Mouse (Mus musculus) embryonic facial prominence, embryonic 11.5 days (tissue): ENCODE results near the gene Clba1. TPM values are rescaled to one million over a fixed set of nuclear protein-coding genes. Genes with fewer than 3 reads are reported as not detected.

Source experiments
- ATAC-seq: fragments of 200-750 bp; cut with Nextera tagmentation; replicated peaks from 2 replicates; pipeline ENCODE4 v1.8.0; 2017; ENCODE audit warnings: low read depth; ENCODE audit not compliant: insufficient number of reproducible peaks, low FRiP score, low TSS enrichment
- DNase-seq: peaks from one replicate; pipeline ENCODE4 v3.0.0-alpha.2; 2015; ENCODE audit warnings: low spot score
- H3K27ac ChIP-seq: fragments of 300-500 bp; sonication (generic); replicated peaks from 2 replicates; pipeline ENCODE4 v1.5.1; 2014; ENCODE audit warnings: mild to moderate bottlenecking, low read depth, low read length, control low read depth
- H3K27me3 ChIP-seq: fragments of 300-500 bp; sonication (generic); 2 replicates; pipeline ENCODE4 v1.6.1; 2014; ENCODE audit warnings: mild to moderate bottlenecking, low read length, moderate library complexity, mixed read lengths; ENCODE audit not compliant: control insufficient read depth, insufficient read depth
- H3K36me3 ChIP-seq: fragments of 300-500 bp; sonication (generic); replicated peaks from 2 replicates; pipeline ENCODE4 v1.6.1; 2014; ENCODE audit warnings: low read depth, mild to moderate bottlenecking, low read length, moderate library complexity, mixed read lengths; ENCODE audit not compliant: control insufficient read depth, insufficient read depth
- H3K4me1 ChIP-seq: fragments of 300-500 bp; sonication (generic); 2 replicates; pipeline ENCODE4 v1.6.1; 2014; ENCODE audit warnings: low read length, mixed read lengths; ENCODE audit not compliant: control insufficient read depth, insufficient read depth
- H3K4me2 ChIP-seq: fragments of 300-500 bp; sonication (generic); 2 replicates; pipeline ENCODE4 v1.6.1; 2014; ENCODE audit warnings: low read depth, mild to moderate bottlenecking, control low read depth, low read length, moderate library complexity
- H3K4me3 ChIP-seq: fragments of 300-500 bp; sonication (generic); 2 replicates; pipeline ENCODE4 v1.5.1; 2014; ENCODE audit warnings: low read depth, low read length, control low read depth
- H3K9ac ChIP-seq: fragments of 300-500 bp; sonication (generic); replicated peaks from 2 replicates; pipeline ENCODE4 v1.6.1; 2014; ENCODE audit warnings: mild to moderate bottlenecking, control low read depth, low read length
- H3K9me3 ChIP-seq: fragments of 300-500 bp; sonication (generic); replicated peaks from 2 replicates; pipeline ENCODE4 v1.6.1; 2016; ENCODE audit warnings: mild to moderate bottlenecking, low read length, inconsistent platforms, mixed read lengths; ENCODE audit not compliant: control insufficient read depth
- WGBS: fragments of 180-500 bp; shearing (Covaris S2); extraction: QIAGEN DNeasy Blood & Tissue Kit; methylation state at CpG from one replicate; pipeline ENCODE4 v1.1.7; 2014; 5-methylcytosine and 5-hydroxymethylcytosine counted together
- polyA plus RNA-seq: library from polyadenylated mRNA; unstranded; fragments of >200 nt; fragmentation: Nextera tagmentation; extraction: Ambion mirVana; gene quantifications from 2 replicates; pipeline ENCODE4 v1.2.1, GENCODE M21; 2014

Gene Clba1
- polyA plus RNA-seq, 1 experiment from 2014 or later: 9.5 TPM

DNA sequence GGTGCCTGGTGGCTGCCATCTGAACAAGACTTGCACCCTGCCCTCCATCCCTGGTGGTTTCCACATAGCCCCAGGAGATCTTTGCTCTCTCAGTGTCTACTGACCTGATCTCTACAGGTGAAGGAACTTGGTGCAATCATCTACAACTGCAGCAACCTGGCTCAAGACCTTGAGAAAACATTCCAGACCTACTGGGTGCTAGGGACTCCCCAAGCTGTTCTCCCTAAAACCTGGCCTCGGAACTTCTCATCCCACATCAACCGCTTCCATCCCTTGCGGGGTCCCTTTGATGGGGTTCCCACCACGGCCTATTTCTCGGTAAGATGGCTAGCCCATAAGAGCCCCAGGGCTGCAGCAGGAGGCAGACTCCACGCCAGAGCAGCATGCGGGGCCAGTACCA, 42.2 kb upstream of the Clba1 start:
- no peaks in the 10 kb centered on the region for H3K36me3 ChIP-seq
- DNase-seq (no peak), ATAC-seq (no peak)
- no peak overlapping the region for H3K27ac ChIP-seq
- no peak overlapping the region for H3K4me3 ChIP-seq
- no peak overlapping the region for H3K4me2 ChIP-seq
- WGBS: 88% methylated on average over 7 of the region's 7 CpGs
- H3K9ac ChIP-seq: no peak overlapping the region
- H3K27me3 ChIP-seq: no peaks in the 10 kb centered on the region
- no peaks in the 10 kb centered on the region for H3K9me3 ChIP-seq
- no peaks in the 10 kb centered on the region for H3K4me1 ChIP-seq

DNA sequence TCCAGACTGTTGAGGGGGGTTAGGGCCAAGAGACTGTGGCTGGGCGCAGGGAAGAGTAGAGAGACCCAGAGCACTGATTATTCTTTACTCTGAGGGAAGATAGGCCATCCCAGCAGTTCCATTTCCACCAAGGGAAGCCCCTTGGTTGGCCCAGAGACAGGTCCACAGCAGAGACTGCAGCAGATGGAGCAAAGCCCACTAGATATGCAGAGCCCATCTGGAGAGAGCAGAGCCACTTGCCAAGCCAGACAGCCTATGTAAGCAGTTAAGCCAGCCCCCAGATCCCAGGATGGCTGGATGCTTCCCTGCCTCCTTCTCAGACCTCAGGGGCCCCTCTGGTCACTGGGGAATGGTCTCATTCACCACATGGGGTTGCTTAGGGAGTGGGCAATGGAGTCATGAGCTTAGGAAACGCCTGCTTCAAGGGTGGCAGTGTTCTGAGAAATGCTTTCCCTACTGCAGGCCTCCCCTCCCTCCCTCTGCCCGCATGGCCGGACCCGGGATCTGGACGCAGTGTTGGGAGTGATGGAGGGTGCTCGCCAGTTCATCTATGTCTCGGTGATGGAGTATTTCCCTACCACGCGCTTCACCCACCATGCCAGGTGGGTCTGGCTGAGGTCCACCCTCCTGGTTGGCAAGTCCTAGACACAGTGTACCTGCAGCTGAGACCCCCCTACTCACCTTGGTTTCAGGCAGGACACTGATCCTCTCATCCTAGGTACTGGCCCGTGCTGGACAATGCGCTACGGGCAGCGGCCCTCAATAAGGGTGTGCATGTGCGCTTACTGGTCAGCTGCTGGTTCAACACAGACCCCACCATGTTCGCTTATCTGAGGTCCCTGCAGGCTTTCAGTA, 41.5 kb upstream of the Clba1 start:
- no peak for DNase-seq
- Histone ChIP-seq H3K36me3 (no peaks in the 10 kb centered on the region), H3K4me1 (no peaks in the 10 kb centered on the region), H3K4me2 (no peak overlapping the region), H3K27me3 (no peaks in the 10 kb centered on the region), H3K9ac (no peak overlapping the region), H3K27ac (no peak overlapping the region), H3K9me3 (no peaks in the 10 kb centered on the region), H3K4me3 (no peak overlapping the region)
- ATAC-seq: no peak
- WGBS: 94% methylated on average over 16 of the region's 16 CpGs

DNA sequence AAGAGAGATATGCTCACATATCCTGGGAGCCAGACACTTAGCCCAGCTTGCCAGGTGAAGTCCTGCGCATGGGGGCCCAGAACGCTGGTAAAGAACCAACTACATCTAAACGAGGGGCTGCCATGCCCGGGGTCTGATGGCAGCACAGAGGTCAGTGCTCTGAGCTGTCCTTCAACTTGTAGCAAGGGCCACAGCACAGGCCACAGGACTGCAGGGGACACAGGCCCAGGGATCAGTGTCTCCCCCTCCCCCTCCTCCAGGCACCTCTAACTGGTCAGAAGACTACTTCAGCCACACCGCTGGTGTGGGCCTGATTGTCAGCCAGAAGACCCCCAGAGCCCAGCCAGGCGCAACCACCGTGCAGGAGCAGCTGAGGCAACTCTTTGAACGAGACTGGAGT, 40.6 kb upstream of the Clba1 start:
- H3K9me3 ChIP-seq: no peaks in the 10 kb centered on the region
- no peak for ATAC-seq
- no peak overlapping the region for H3K4me3 ChIP-seq
- H3K36me3 ChIP-seq: no peaks in the 10 kb centered on the region
- H3K4me2 ChIP-seq: no peak overlapping the region
- no peak for DNase-seq
- WGBS: 85% methylated on average over 8 of the region's 8 CpGs
- no peaks in the 10 kb centered on the region for H3K4me1 ChIP-seq
- no peak overlapping the region for H3K9ac ChIP-seq
- no peaks in the 10 kb centered on the region for H3K27me3 ChIP-seq
- no peak overlapping the region for H3K27ac ChIP-seq

DNA sequence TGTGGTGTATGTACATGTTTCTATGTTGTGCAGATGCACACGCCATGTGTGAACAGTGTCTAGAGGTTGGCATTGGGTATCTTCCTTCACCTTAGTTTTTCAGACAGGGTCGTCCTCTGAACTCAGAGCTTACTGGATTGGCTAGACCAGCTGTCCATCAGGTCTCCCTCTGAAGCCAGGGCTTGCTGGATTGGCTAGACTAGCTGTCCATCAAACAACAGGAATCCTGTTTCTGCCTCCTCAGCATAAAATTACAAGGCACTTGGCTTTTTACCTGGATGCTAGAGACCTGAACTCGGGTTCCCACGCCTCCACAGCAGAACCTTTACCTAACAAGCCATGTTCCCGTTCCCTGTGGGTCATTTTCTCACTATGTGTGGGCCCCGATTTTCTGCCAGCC, 39.7 kb upstream of the Clba1 start:
- Histone ChIP-seq H3K4me1 (no peaks in the 10 kb centered on the region), H3K36me3 (no peaks in the 10 kb centered on the region), H3K27ac (no peak overlapping the region), H3K9ac (no peak overlapping the region), H3K4me3 (no peak overlapping the region), H3K4me2 (no peak overlapping the region), H3K27me3 (no peaks in the 10 kb centered on the region), H3K9me3 (no peaks in the 10 kb centered on the region)
- DNase-seq: no peak
- ATAC-seq: no peak
- WGBS: 79% methylated on average over 6 of the region's 6 CpGs

DNA sequence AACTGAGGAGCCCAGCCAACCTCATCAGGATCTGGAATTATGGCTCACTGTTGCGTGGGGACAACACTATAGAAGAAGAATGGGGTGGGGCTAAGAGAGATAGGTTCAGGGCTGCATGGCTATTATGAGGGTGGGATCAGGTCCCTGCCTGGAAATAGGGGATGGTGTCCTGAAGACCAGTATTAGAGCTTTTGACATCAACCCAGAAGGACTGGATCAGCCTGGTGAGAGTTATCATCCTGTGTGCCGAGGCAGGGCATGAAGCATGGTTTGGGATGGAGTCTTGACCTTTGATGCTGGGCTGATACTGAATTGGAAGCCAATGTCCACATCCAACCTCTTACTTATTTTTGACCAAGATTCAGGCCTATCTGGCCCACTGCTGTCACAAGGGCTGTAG, 39.0 kb upstream of the Clba1 start:
- no peak overlapping the region for H3K9ac ChIP-seq
- no peak overlapping the region for H3K4me3 ChIP-seq
- H3K4me1 ChIP-seq: no peaks in the 10 kb centered on the region
- no peaks in the 10 kb centered on the region for H3K27me3 ChIP-seq
- no peaks in the 10 kb centered on the region for H3K9me3 ChIP-seq
- no peaks in the 10 kb centered on the region for H3K36me3 ChIP-seq
- H3K4me2 ChIP-seq: no peak overlapping the region
- H3K27ac ChIP-seq: no peak overlapping the region
- no peak for DNase-seq
- WGBS: 59% methylated on average over 2 of the region's 2 CpGs
- ATAC-seq: no peak

DNA sequence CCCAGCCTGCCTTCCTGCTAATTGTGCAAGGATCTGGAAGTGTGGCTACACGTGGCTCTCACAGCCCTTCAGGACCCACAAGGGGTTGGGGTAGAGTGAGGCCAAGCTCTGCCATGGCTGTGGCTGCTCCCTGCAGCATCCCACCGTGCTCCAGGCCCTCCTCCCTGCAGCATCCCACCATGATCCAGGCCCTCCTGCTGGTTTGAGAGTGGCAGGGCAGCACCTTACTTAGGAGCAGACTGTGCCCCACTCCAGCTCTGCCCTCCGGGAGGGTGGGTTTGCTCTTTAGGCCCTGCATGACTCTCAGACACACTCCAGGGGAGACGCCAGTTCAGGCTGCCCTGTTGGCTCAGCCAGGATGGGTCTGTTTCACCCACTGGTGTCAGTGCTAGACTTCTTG, 38.3 kb upstream of the Clba1 start:
- DNase-seq (no peak), ATAC-seq (no peak)
- Histone ChIP-seq H3K4me1 (no peaks in the 10 kb centered on the region), H3K4me2 (no peak overlapping the region), H3K27ac (no peak overlapping the region), H3K9ac (no peak overlapping the region), H3K4me3 (no peak overlapping the region), H3K9me3 (no peaks in the 10 kb centered on the region), H3K27me3 (no peaks in the 10 kb centered on the region), H3K36me3 (no peaks in the 10 kb centered on the region)
- whole genome bisulfite sequencing: 71% methylated on average over 4 of the region's 4 CpGs

DNA sequence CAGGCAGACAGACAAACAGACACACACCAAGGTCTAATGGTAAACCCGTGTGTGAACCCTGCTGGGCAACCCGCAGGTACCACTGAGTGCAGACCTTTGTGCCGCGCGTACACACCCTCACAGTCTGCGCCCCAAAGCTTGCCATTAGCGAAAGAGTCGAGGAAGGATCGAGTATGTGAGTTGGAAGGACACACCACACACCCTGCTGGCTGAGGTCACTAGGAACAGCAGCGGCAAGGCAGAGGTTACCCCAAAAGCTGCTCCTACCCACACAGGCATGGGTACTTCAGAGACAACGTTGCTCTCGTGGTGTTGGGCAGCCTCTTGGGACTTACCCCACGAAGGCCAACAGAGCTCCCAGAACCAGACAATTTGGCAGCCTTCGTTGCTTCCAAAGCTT, 36.4 kb upstream of the Clba1 start:
- no peak for DNase-seq
- WGBS: 90% methylated on average over 14 of the region's 14 CpGs

DNA sequence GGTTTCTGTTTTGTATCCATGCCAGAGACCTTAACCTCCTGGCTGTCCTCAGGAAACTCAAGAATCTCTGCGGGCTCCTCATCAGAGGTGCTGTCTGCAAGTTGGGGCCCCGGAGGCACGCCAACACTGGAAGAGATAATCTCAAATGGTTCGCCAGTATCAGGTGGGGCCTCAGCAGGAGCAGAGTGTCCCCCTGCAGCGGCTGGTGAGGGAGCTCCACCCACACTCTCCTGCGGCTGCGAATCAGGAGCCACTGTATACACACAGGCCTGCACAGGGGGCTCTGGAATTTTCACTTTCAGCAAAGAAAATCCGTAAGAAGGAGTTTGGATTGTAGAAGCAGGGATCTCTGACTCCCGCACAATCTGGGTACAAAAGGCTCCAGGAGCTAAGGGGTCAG, 35.4 kb upstream of the Clba1 start:
- DNase-seq (no peak), ATAC-seq (no peak)
- Histone ChIP-seq H3K9me3 (no peaks in the 10 kb centered on the region), H3K9ac (no peak overlapping the region), H3K27me3 (no peaks in the 10 kb centered on the region), H3K36me3 (no peaks in the 10 kb centered on the region), H3K4me3 (no peak overlapping the region), H3K4me2 (no peak overlapping the region), H3K4me1 (no peaks in the 10 kb centered on the region), H3K27ac (no peak overlapping the region)
- 48% methylated on average over 9 of the region's 9 CpGs for WGBS

More for the DNA sequence above, 36.4 kb upstream of the Clba1 start:
- no peak overlapping the region for H3K4me3 ChIP-seq
- ATAC-seq: no peak
- H3K4me2 ChIP-seq: no peak overlapping the region
- H3K4me1 ChIP-seq: no peaks in the 10 kb centered on the region
- H3K9me3 ChIP-seq: no peaks in the 10 kb centered on the region
- no peaks in the 10 kb centered on the region for H3K27me3 ChIP-seq
- H3K9ac ChIP-seq: no peak overlapping the region
- H3K36me3 ChIP-seq: no peaks in the 10 kb centered on the region
- H3K27ac ChIP-seq: no peak overlapping the region
